Mouse (Mus musculus) hindbrain, embryonic 10.5 days (tissue): ENCODE data around the gene Gm13306. TPM values are rescaled to one million over a fixed set of nuclear protein-coding genes. Genes with fewer than 3 reads are reported as not detected.
"Not testable (repeated sequence)": the region's sequence is repeated elsewhere in the genome, so short reads cannot be mapped to it uniquely, and the experiment has no call there.

Experiments
- DNase-seq: peaks from one replicate; pipeline ENCODE4 v3.0.0-alpha.2; 2017; ENCODE audit warnings: low spot score
- H3K27ac ChIP-seq: fragments of 300-500 bp; sonication (generic); 2 replicates; pipeline ENCODE4 v1.5.1; 2016; ENCODE audit warnings: mild to moderate bottlenecking, moderate library complexity
- H3K27me3 ChIP-seq: fragments of 300-500 bp; sonication (generic); 2 replicates; pipeline ENCODE4 v1.6.1; 2016; ENCODE audit warnings: mild to moderate bottlenecking; ENCODE audit not compliant: poor library complexity, insufficient read depth, severe bottlenecking
- H3K36me3 ChIP-seq: fragments of 300-500 bp; sonication (generic); 2 replicates; pipeline ENCODE4 v1.6.1; 2016; ENCODE audit warnings: mild to moderate bottlenecking, moderate library complexity
- H3K4me1 ChIP-seq: fragments of 300-500 bp; sonication (generic); replicated peaks from 2 replicates; pipeline ENCODE4 v1.6.1; 2016; ENCODE audit warnings: mild to moderate bottlenecking
- H3K4me3 ChIP-seq: fragments of 300-500 bp; sonication (generic); 2 replicates; pipeline ENCODE4 v1.5.1; 2016; ENCODE audit warnings: mild to moderate bottlenecking, moderate library complexity
- H3K9me3 ChIP-seq: fragments of 300-500 bp; sonication (generic); 2 replicates; pipeline ENCODE4 v1.6.1; 2016; ENCODE audit warnings: mild to moderate bottlenecking, moderate library complexity
- WGBS: fragments of 180-500 bp; shearing (Covaris S2); methylation state at CpG from one replicate; pipeline ENCODE4 v1.1.7; 2016; 5-methylcytosine and 5-hydroxymethylcytosine counted together
- polyA plus RNA-seq: library from polyadenylated mRNA; unstranded; fragments of >200 nt; fragmentation: Nextera tagmentation; extraction: Ambion mirVana; gene quantifications from 2 replicates; pipeline ENCODE4 v1.2.1, GENCODE M21; 2016

The Gm13306 gene
- polyA plus RNA-seq, result not detected in 2 replicates

- no CpG with 5 or more reads among the region's 9 CpGs for WGBS
- H3K4me3 ChIP-seq, H3K27me3 ChIP-seq, DNase-seq, H3K4me1 ChIP-seq, H3K9me3 ChIP-seq, H3K36me3 ChIP-seq, H3K27ac ChIP-seq: not testable (repeated sequence)
Measured at GRCm38 (mm10) chr4:42153136-42153535, at the start of gene Gm13306. Gene Gm13306, plus strand, starts transcription at chr4:42153436.

DNA sequence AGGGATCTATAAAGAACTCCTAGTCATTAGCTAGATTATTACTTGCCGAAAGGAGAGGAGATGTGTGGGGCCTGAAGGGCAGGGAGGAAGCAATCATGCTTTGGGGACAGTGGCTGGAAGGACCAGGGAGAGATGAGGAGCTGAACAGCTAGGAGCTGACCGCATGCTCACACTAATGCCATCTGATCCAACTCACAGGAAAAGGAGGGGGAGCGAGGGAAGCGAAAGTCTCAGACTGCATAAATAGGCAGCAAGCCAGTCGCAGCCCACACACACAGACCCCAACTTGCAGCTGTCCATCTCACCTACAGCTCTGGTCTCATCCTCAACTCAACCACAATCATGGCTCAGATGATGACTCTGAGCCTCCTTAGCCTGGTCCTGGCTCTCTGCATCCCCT lies 38.7 kb upstream of the Gm13306 start, which contains the start of gene Gm13304:
Gene Gm13304 (plus strand): TSS at position 301 of the 400 bp plus-strand sequence.
- no CpG with 5 or more reads among the region's 5 CpGs for WGBS
- not testable (repeated sequence) for DNase-seq

GRCm38 (mm10) chr4:42168503-42168902 lies 15.3 kb downstream of the Gm13306 start, which contains the start of gene Gm13305:
Gene Gm13305, minus strand, starts transcription at chr4:42168603.
- not testable (repeated sequence) for H3K9me3 ChIP-seq, H3K27me3 ChIP-seq, H3K36me3 ChIP-seq, H3K4me1 ChIP-seq, H3K4me3 ChIP-seq, H3K27ac ChIP-seq, DNase-seq
- no CpG with 5 or more reads among the region's 7 CpGs for WGBS

More for the DNA sequence above, 38.7 kb upstream of the Gm13306 start, which contains the start of gene Gm13304:
- H3K4me1 ChIP-seq, H3K36me3 ChIP-seq, H3K9me3 ChIP-seq, H3K4me3 ChIP-seq, H3K27ac ChIP-seq, H3K27me3 ChIP-seq: not testable (repeated sequence)

GRCm38 (mm10) chr4:42178243-42178642 lies 25.0 kb downstream of the Gm13306 start:
- H3K4me3 ChIP-seq, H3K4me1 ChIP-seq, H3K9me3 ChIP-seq, DNase-seq, H3K27ac ChIP-seq, H3K27me3 ChIP-seq, H3K36me3 ChIP-seq: not testable (repeated sequence)
- WGBS, result no CpG with 5 or more reads among the region's 4 CpGs

GRCm38 (mm10) chr4:42183234-42184197 lies 30.3 kb downstream of the Gm13306 start:
- WGBS, result no CpG with 5 or more reads among the region's 31 CpGs
- H3K27me3 ChIP-seq, H3K27ac ChIP-seq, H3K4me3 ChIP-seq, DNase-seq, H3K9me3 ChIP-seq, H3K4me1 ChIP-seq, H3K36me3 ChIP-seq: not testable (repeated sequence)

DNA sequence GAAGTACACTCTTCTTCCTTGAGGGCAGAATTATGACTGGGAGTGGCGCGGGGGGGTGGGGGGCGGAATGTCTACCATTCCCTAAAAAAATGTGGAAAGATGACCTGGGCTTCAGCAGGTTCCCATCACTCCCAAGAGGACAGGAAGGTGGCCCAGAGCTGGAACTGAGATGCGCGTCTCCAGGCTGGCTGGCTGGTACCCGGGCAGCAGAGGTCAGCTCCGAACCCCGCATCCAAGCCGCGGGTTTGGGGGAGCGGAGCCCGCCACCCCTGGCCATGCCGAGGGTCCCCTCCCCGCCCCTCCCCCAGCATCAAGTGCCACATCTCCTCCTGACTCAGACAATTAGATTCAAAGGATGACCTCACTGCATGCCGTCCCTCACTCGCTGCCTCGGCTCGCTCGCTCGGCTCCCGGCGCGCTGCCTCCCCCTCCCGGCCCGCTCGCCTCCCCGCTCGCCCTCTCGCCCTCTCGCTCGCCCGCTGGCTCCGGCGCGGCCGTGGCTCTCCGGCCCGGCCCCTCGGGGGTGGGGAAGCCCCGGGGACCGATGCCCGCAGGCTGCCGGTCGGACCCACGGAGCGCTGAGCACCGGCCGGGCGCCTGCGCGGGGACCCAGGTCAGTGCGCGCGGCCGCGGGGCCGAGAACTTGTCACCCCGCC lies 31.2 kb downstream of the Gm13306 start:
- not testable (repeated sequence) for DNase-seq, H3K36me3 ChIP-seq, H3K27ac ChIP-seq, H3K9me3 ChIP-seq, H3K27me3 ChIP-seq, H3K4me3 ChIP-seq, H3K4me1 ChIP-seq
- no CpG with 5 or more reads among the region's 58 CpGs for WGBS

DNA sequence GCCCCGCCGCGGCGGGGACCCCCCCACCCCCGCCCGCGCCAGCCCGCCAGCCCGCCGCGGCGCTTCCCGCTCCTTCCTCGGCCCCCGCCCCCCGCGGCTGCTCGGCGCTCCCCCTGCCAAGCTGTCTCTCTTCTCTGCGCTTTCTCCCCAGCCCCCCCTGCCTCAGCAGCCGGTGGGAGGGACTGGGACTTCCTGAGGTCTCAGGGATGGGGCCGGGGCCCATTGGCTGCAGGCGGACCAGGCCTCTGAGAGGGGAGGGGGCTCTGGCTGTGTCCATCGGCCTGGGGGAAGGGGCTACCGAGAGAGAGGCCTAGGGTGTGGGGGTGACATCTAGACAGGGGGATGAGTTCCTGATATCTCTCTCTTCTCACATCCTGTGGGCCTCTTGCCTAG lies 31.7 kb downstream of the Gm13306 start:
- not testable (repeated sequence) for H3K9me3 ChIP-seq, DNase-seq, H3K4me3 ChIP-seq, H3K27me3 ChIP-seq, H3K27ac ChIP-seq, H3K4me1 ChIP-seq, H3K36me3 ChIP-seq
- no CpG with 5 or more reads among the region's 25 CpGs for WGBS

Other genes with a start within 250 kb of the Gm13306 start
- gene Gm21541, start 249.8 kb upstream of the Gm13306 start, polyA plus RNA-seq, result 0.50 TPM in 1 of 2 replicates, not detected in the other
- gene Gm20878, start 211.9 kb upstream of the Gm13306 start, polyA plus RNA-seq, result 2.3 and 2.8 TPM in 2 replicates
- gene Fam205a4, start 187.4 kb upstream of the Gm13306 start, polyA plus RNA-seq, result 0.05 TPM in 1 of 2 replicates, not detected in the other
- gene Gm21093, start 118.7 kb upstream of the Gm13306 start, polyA plus RNA-seq, result 0.12 and 0.14 TPM in 2 replicates
- gene Gm3893, start 62.2 kb upstream of the Gm13306 start, polyA plus RNA-seq, result not detected in 2 replicates
- not detected in 2 replicates for gene Gm13304, start 38.6 kb upstream of the Gm13306 start, polyA plus RNA-seq
- not detected in 2 replicates for gene Gm13305, start 15.2 kb downstream of the Gm13306 start, polyA plus RNA-seq
- not detected in 2 replicates for gene Gm10600, start 87.2 kb downstream of the Gm13306 start, polyA plus RNA-seq
- not detected in 2 replicates for gene Ccl21b, start 102.3 kb downstream of the Gm13306 start, polyA plus RNA-seq
- gene Gm21953, start 140.8 kb downstream of the Gm13306 start, polyA plus RNA-seq, result not detected in 2 replicates
- not detected in 2 replicates for gene Fam205a3, start 164.9 kb downstream of the Gm13306 start, polyA plus RNA-seq